Mouse (Mus musculus) embryonic facial prominence, embryonic 14.5 days (tissue): Measurements from ENCODE around the gene Vcp. TPM values are rescaled to one million over a fixed set of nuclear protein-coding genes. Genes with fewer than 3 reads are reported as not detected.
A peak's percentile ranks its signal among the peaks of the same experiment; 100 is the strongest.

Experiments used
- ATAC-seq: fragments of 200-750 bp; cut with Nextera tagmentation; 2 replicates; pipeline ENCODE4 v1.8.0; 2017; ENCODE audit warnings: low read depth, moderate number of reproducible peaks, moderate TSS enrichment
- DNase-seq: peaks from one replicate; pipeline ENCODE4 v3.0.0-alpha.2; 2015; ENCODE audit warnings: low spot score
- H3K27ac ChIP-seq: fragments of 300-500 bp; sonication (generic); replicated peaks from 2 replicates; pipeline ENCODE4 v1.5.1; 2014; ENCODE audit warnings: low read depth, mild to moderate bottlenecking, low read length, moderate library complexity
- H3K27me3 ChIP-seq: fragments of 300-500 bp; sonication (generic); replicated peaks from 2 replicates; pipeline ENCODE4 v1.6.1; 2014; ENCODE audit warnings: low read length; ENCODE audit not compliant: control insufficient read depth, insufficient read depth
- H3K36me3 ChIP-seq: fragments of 300-500 bp; sonication (generic); 2 replicates; pipeline ENCODE4 v1.6.1; 2014; ENCODE audit warnings: low read length, mixed read lengths; ENCODE audit not compliant: control insufficient read depth, insufficient read depth
- H3K4me1 ChIP-seq: fragments of 300-500 bp; sonication (generic); 2 replicates; pipeline ENCODE4 v1.6.1; 2014; ENCODE audit warnings: antibody characterized with exemption, low read length; ENCODE audit not compliant: control insufficient read depth, insufficient read depth
- H3K4me2 ChIP-seq: fragments of 300-500 bp; sonication (generic); 2 replicates; pipeline ENCODE4 v1.6.1; 2014; ENCODE audit warnings: low read depth, mild to moderate bottlenecking, low read length, moderate library complexity, mixed read lengths
- H3K4me3 ChIP-seq: fragments of 300-500 bp; sonication (generic); 2 replicates; pipeline ENCODE4 v1.5.1; 2014; ENCODE audit warnings: low read depth, mild to moderate bottlenecking, low read length
- H3K9ac ChIP-seq: fragments of 300-500 bp; sonication (generic); 2 replicates; pipeline ENCODE4 v1.6.1; 2014; ENCODE audit warnings: low read depth, mild to moderate bottlenecking, low read length, moderate library complexity, mixed read lengths
- H3K9me3 ChIP-seq: fragments of 300-500 bp; sonication (generic); 2 replicates; pipeline ENCODE4 v1.6.1; 2016; ENCODE audit warnings: low read length; ENCODE audit not compliant: control insufficient read depth
- WGBS: fragments of 180-500 bp; shearing (Covaris S2); extraction: QIAGEN DNeasy Blood & Tissue Kit; methylation state at CpG from one replicate; pipeline ENCODE4 v1.1.7; 2014; 5-methylcytosine and 5-hydroxymethylcytosine counted together
- polyA plus RNA-seq: library from polyadenylated mRNA; unstranded; fragments of >200 nt; fragmentation: Nextera tagmentation; extraction: Ambion mirVana; gene quantifications from 2 replicates; pipeline ENCODE4 v1.2.1, GENCODE M21; 2014

Gene Vcp
- polyA plus RNA-seq, 1 experiment from 2014 or later = 471 TPM

DNA sequence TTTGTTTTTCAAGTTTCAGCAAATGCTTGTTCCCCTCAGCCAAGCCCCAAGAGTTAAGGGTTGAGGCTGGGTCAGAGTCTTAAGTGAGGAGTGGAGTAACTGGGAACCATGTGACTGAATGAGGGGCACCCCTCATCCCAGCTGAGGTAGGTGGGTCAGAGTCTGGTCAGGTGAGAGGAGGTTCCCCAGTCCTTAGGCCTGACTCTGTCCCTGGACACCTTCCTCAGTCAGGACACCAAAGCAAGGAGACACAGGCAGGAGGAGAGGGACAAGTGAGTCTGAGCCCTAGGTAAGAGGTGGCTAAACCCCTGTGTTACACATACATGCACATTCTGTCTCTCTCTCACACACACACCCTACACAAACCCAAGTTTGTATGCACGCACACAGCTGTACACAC, 32.2 kb upstream of the Vcp start:
- no peak overlapping the region for H3K4me3 ChIP-seq
- H3K4me1 ChIP-seq = peaks cover 5% of the 10 kb centered on the region; the same call in 1 of the 2 replicates
- H3K27ac ChIP-seq = peak overlapping the region; percentile 90; the same call in 1 of the 2 replicates
- ATAC-seq = no peak
- no peaks in the 10 kb centered on the region for H3K9me3 ChIP-seq
- 73% methylated on average over 1 of the region's 1 CpGs for WGBS
- H3K4me2 ChIP-seq = no peak overlapping the region
- peaks cover 56% of the 10 kb centered on the region for H3K36me3 ChIP-seq
- DNase-seq = no peak
- H3K27me3 ChIP-seq = no peaks in the 10 kb centered on the region
- no peak overlapping the region for H3K9ac ChIP-seq

DNA sequence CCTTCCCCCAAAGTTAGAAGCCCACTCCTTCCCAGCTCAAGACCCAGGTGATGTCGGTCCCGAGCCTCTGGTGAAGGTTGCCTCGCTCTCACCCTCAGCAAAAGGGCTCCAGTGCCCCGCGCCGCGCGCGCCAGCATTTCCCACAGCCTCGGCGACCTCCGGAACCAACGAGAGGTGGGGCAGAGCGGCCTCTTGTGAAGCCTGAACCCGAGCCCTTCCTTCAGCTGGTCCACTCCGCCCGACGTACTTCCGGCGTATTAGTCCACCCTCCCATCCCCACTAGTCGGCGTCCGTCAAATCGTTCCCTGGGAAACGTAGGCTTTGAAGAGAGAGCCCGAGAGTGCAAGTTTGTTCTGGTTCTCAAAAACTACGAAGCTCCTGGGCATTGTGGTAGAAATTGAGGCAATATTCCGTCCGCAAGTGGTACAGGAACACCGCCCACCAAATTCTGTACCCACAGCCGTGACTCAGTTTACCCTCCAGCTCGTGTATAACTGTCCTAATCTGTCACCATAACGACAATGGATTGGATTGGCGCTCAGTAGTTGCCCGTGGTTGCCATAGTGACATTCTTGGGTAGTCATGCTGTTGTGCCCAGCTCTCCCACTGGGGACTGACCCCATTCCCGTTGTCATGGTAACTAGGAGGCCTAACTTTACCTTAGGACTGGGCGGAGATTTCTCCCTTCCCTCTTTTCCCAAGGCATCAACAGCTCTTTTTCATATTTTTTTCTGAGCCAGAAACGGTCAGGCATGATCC, 31.1 kb upstream of the Vcp start, which contains the start of gene Stoml2:
TSS of gene Stoml2 (minus strand) at position 474 of the 759 bp plus-strand sequence.
- Histone ChIP-seq H3K4me3 (peak within 1 kb of the TSS; percentile 86), H3K36me3 (peaks cover 64% of the 10 kb centered on the region), H3K9ac (peak within 1 kb of the TSS; percentile 96), H3K9me3 (no peaks in the 10 kb centered on the region), H3K4me1 (peaks cover 5% of the 10 kb centered on the region; the same call in 1 of the 2 replicates), H3K27ac (peak within 1 kb of the TSS; percentile 90), H3K27me3 (no peaks in the 10 kb centered on the region), H3K4me2 (peak within 1 kb of the TSS; percentile 84)
- DNase-seq = peak; percentile 98
- WGBS = under 1% methylated on average over 38 of the region's 38 CpGs
- ATAC-seq = peak; percentile 98

DNA sequence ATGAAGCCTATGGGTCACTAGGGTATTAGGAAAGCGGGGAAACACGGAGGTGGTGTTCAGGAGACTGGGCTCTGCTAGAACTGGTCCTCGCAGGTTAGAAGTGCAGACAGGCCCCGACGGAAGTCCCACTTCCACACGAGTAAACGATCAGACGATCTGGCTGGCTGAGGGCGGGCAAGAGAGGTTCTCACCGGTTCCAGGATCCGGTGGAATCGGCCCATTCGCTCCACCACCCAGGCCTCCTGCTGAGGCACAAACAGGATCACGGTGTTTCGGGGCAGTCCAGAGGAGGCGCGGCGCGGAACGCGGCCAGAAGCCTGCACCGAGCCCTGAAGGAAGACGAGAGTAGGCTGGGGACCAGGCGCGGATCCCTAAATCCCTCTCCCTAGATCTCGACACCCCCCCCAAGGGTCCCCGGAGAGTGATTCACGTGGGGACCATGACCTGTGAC, 30.5 kb upstream of the Vcp start:
- Histone ChIP-seq H3K36me3 (peaks cover 59% of the 10 kb centered on the region), H3K4me3 (peak overlapping the region; percentile 86), H3K9me3 (no peaks in the 10 kb centered on the region), H3K4me2 (peak overlapping the region; percentile 84), H3K9ac (peak overlapping the region; percentile 96), H3K4me1 (peaks cover 5% of the 10 kb centered on the region; the same call in 1 of the 2 replicates), H3K27me3 (no peaks in the 10 kb centered on the region), H3K27ac (peak overlapping the region; percentile 90)
- DNase-seq = no peak
- 2% methylated on average over 24 of the region's 28 CpGs for WGBS
- ATAC-seq = peak; percentile 58

DNA sequence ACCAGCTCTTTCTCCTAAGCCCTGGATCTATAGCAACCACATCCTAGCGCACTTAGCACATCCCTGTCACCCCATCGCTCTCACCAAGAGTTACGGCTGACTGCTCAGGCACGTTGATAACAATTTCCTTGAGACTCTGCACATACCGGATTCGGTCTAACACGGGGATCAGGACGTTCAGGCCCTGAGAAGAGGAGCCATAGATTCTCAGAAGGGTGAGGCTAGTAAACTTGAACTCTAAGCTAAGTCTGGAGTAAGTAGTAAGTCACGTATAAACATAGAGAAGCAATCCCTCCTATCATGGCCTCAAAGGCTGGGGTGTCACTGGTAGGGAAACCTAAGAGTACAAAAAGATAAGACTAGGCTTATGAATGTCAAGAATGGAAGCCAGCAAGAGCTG, 30.0 kb upstream of the Vcp start:
- Histone ChIP-seq H3K9me3 (no peaks in the 10 kb centered on the region), H3K9ac (peak overlapping the region; percentile 96), H3K4me2 (peak overlapping the region; percentile 84), H3K27ac (peak overlapping the region; percentile 90), H3K36me3 (peaks cover 54% of the 10 kb centered on the region), H3K4me3 (peak overlapping the region; percentile 86), H3K27me3 (no peaks in the 10 kb centered on the region), H3K4me1 (peaks cover 5% of the 10 kb centered on the region; the same call in 1 of the 2 replicates)
- no peak for ATAC-seq
- WGBS = 79% methylated on average over 9 of the region's 9 CpGs
- no peak for DNase-seq

DNA sequence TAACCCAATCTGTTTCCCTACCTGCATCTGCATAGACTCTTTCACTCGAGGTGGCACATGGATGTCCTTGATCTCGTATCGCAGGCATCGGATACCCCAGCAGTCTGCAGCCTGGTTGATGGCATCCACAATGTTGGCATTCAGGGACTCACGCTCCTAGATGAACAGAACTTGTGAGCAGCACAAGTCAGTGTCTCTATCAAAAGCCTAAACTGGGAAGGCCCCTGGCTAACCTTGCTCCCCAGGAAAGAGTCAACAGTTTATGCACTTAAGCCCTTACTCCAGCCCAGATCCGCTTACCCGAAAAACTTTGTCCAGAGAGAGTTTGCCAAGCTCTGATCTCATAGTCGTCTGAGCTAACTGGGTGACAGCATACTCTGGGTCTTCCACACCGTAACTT, 29.4 kb upstream of the Vcp start:
- H3K4me3 ChIP-seq = no peak overlapping the region
- H3K9me3 ChIP-seq = no peaks in the 10 kb centered on the region
- 91% methylated on average over 9 of the region's 9 CpGs for WGBS
- H3K4me2 ChIP-seq = no peak overlapping the region
- DNase-seq = no peak
- H3K27ac ChIP-seq = no peak overlapping the region
- H3K9ac ChIP-seq = peak overlapping the region; percentile 96; the same call in 1 of the 2 replicates
- H3K27me3 ChIP-seq = no peaks in the 10 kb centered on the region
- ATAC-seq = no peak
- H3K4me1 ChIP-seq = peaks cover 9% of the 10 kb centered on the region
- peaks cover 52% of the 10 kb centered on the region for H3K36me3 ChIP-seq

DNA sequence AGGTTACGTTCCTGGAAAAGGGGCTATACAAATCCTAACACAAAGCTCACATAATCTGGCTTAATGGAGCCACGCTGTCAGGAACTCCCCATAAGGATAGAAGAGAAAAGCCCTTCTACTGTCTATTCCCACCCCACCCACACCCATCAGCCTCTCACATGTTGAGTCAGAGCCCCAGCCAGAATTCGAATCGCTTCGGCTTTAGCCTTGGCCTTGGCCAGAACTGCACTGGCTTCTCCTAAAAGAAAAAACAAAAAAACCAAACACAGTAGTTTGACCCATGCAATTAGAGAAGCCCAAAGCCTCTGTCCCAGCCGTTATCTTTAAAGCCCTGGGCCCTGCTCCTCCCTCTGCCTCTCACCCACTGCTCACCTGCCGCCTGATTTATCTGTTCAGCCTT, 28.8 kb upstream of the Vcp start:
- H3K4me2 ChIP-seq = no peak overlapping the region
- no peaks in the 10 kb centered on the region for H3K27me3 ChIP-seq
- DNase-seq (no peak), ATAC-seq (no peak)
- no peaks in the 10 kb centered on the region for H3K9me3 ChIP-seq
- H3K36me3 ChIP-seq = peaks cover 46% of the 10 kb centered on the region
- 97% methylated on average over 7 of the region's 7 CpGs for WGBS
- H3K9ac ChIP-seq = no peak overlapping the region
- H3K4me1 ChIP-seq = peaks cover 13% of the 10 kb centered on the region
- H3K27ac ChIP-seq = no peak overlapping the region
- no peak overlapping the region for H3K4me3 ChIP-seq

DNA sequence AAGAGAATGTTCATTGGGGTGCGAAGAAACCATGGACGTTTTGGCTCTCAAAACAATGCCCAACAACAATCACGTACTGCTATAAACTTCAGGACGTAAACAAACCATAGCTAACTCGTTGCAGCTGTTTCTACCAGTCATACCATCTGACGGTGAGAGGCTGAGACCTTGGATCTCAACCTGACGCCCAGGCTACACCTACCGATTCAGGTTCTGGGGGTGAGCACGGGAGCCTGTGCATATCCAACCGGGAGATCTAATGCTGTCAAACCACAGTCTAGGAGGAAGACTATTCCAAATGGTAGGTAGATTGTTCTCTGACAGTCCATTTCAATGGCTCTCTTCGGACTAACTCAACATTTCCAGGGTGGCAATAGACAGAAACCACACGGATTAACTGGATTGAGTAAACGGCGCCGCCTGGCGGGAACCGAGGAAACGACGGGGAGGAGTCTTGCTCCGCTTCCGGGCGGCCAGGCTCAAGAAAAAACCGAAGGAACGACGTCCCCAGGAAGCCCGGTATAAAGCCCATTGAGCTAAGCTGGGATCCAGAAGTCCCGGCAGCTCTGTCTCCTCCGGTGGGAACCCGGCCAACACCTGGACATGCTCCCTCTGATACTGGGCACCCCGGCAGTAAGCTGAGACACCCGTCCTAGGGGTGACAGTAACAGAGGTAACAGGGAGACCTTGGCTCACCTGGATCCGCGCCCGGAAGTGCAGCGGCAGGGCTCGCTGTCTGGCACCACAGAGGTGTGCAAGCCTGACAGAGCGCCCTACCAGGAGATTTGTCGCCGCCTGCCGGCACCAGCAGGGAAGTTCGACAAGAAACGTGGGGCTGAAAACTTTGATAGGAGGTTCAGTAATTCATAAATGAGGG, 25.0 kb upstream of the Vcp start, which contains the start of gene Pigo:
TSS of gene Pigo (minus strand) at position 736 of the 877 bp plus-strand sequence.
- H3K4me2 ChIP-seq = peak within 1 kb of the TSS; percentile 86
- WGBS = 5% methylated on average over 42 of the region's 42 CpGs
- H3K9me3 ChIP-seq = no peaks in the 10 kb centered on the region
- peak within 1 kb of the TSS; percentile 66 for H3K9ac ChIP-seq
- DNase-seq (peak; percentile 95), ATAC-seq (peak; percentile 95)
- no peaks in the 10 kb centered on the region for H3K27me3 ChIP-seq
- H3K36me3 ChIP-seq = peaks cover 67% of the 10 kb centered on the region
- peaks cover 11% of the 10 kb centered on the region for H3K4me1 ChIP-seq
- H3K27ac ChIP-seq = peak within 1 kb of the TSS; percentile 91
- peak within 1 kb of the TSS; percentile 70 for H3K4me3 ChIP-seq

DNA sequence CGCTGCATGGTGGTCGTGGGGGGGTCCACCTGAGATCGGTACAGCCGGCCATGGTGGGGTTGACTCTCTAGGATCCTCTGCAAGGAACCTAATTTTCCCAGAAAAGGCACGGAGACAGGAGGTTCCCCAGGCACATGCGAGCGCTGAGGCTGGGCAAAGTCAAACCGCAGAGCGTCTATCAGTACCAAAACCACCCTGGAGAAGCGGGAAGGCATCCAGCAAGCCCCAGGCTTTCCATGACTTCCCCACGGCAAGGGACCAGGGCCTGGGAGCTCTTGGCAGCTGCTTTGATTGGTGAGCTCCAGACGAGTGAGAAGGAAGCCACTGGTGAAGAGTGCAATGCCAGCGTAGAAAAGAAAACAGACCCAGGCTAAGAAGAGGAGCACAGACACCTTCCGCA, 24.4 kb upstream of the Vcp start:
- DNase-seq (no peak), ATAC-seq (no peak)

More for the DNA sequence above, 24.4 kb upstream of the Vcp start:
- Histone ChIP-seq H3K27me3 (no peaks in the 10 kb centered on the region), H3K27ac (peak overlapping the region; percentile 91), H3K9ac (peak overlapping the region; percentile 66), H3K4me2 (peak overlapping the region; percentile 86), H3K4me3 (peak overlapping the region; percentile 70), H3K4me1 (peaks cover 8% of the 10 kb centered on the region), H3K9me3 (no peaks in the 10 kb centered on the region), H3K36me3 (peaks cover 72% of the 10 kb centered on the region)
- 77% methylated on average over 14 of the region's 14 CpGs for WGBS
